Mouse (Mus musculus) cortical plate, adult 2 months (tissue): Measurements from ENCODE around the gene Kcmf1.

Source experiments
- CTCF ChIP-seq: fragments of 200-500 bp; IDR thresholded peaks from 2 replicates; pipeline ENCODE4 v1.5.1; 2011; ENCODE audit warnings: mild to moderate bottlenecking, control low read depth, low read length; ENCODE audit not compliant: insufficient read depth; ENCODE audit errors: extremely low read depth
- POLR2A ChIP-seq: fragments of 200-500 bp; IDR thresholded peaks from 2 replicates; pipeline ENCODE4 v1.6.1; 2011; ENCODE audit warnings: mild to moderate bottlenecking, low read length, control low read depth; ENCODE audit not compliant: insufficient read depth; ENCODE audit errors: extremely low read depth

- no peak for TF ChIP-seq CTCF
- TF ChIP-seq POLR2A: no peak
Observed at GRCm38 (mm10) chr6:72797763-72798162, 102.0 kb downstream of the Kcmf1 start.
